Mouse (Mus musculus): ENCODE measurements around the gene Fam102b. TPM values are rescaled to one million over a fixed set of nuclear protein-coding genes. Genes with fewer than 3 reads are reported as not detected.

The Fam102b gene
- total RNA-seq, 2 experiments from 2014 or later = 14.8 to 18.0 TPM

DNA sequence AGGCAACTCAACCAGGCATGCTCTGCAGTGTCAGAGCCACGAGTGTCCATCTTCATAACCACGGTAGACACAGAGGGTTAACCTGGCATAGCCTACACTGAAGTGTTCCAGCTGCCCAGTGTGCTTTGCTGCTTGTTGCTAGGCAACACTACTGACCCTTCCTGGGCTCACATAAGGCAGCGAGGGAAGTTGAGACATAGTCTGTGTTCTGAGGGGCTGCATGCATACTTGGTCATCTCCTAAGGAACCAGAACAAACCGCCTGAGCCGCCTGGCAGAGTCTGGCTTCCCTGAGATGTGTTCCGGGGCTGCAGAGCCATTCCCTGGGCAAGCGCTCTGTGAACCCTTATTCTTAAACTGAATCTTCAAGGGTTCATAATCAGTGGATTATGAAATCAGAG lies 66.2 kb downstream of the Fam102b start:
- DNase-seq = no peak

DNA sequence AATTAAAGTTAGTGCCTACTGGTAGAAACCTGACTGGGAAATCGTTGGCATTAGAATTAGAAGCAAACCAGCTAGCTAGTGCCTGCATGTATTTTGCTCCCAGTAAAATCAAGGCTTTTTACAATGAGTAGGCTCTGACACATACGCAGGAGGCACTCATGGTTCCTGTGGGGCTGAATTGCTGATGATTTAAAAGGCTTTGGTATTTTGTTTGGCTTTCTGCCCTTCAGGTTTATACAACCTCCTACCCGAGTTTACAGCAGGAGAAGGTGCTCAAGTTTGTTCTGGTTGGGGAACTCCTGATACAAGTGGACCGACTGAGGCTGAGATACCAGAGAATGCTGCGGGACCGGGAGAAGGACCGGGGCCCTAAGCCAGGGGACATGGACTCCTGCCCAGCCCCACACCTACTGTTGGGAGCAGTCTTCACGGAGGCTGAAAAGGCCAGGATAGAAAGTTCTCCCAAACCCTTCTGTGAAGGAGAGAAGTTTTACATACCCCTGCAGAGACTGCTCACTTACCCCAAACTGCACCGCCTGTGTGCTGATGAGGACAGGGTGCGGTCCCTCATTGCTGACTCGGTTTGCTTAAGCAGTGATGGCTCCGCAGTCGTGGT lies 67.6 kb downstream of the Fam102b start:
- no peak for DNase-seq

DNA sequence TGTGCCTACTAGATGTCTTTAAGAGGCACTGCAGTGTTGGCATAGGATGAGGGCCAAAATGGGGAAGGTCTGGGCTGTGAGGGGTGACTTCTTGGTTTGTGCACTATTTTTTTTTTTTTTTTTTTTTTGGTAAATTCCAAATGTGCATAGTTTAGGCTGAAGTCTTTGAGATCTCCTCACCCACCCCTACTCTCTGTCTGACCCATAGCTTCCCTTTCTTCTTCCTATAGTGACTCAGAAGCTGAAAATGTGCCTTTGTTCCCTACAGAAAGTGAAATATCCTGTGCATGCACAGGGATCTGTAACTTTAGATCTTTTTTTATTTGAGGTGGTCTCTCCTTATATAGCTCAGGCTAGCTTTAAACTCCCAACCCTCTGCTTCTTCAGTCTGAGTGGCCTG lies 69.4 kb downstream of the Fam102b start:
- DNase-seq = no peak

DNA sequence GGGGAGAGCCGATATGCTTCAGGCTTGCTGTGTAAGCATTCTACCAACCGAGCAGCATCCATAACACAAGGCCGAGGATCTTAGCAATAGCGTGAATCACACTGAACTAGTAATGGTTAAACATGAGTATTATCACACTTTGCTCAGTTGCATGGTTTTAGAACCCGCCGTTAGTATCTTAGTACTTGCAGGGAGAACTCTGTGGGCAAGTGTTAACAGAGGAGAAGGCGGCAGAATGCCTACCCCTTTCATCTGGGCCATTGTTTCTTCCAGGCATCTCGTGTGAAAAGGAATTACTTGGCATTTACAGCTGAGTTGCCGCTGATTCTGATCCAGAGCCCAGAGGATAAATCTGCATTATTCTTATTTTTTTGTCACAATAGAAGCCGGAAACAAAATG lies 86.4 kb downstream of the Fam102b start:
- DNase-seq = no peak

DNA sequence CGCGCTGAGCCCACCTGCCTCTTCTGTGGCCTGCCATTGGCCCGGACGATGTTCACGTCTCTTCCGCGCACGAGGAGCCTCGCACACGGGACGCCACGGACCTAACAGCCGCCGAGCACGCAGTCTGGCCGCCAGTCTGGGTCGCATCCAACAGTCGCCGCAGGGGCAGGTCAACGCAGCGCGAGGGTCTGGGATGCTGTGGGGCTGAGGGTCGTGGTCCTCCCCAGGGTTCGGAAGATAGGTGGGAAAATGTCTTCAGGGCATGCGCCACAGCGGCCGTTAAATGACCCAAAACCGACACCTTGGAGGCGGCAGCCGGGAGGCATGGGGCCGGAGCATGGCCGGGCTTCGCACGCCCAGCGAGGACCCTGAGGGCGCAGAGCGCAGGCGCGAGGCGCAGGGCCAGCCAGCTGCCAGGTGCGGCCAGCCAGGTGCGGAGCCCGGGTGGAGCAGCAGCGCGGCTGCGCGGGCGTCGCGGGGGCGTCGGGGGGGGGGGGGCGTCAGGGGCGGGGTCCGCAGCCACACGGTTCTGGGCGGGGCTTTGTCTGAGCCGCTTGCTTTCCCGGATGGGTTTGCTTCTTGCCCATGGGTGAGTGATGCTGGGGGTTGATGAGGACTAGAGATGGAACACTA lies 87.3 kb downstream of the Fam102b start, which contains the start of gene Gm9857:
Gene Gm9857 (minus strand): TSS at position 445 of the 633 bp plus-strand sequence.
- DNase-seq = no peak

DNA sequence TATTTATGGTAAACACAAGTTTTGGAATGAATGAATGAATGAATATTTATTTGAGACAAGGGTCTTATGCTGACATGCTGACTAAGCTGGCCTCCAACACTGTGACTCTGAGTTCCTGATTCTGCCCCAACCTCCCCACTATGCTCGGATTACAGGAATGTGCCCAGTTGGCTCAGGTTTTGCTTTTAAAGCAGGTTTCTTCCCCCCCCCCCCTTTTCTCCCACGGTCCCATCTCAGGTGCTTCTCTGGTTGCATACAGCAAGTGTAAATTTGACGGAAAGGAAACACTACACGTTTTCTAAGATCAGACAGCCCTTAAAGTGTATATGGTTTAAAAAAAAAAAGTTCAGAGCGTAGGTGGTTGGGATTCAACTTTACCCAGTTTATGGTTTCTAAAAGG lies 87.8 kb downstream of the Fam102b start, which contains the start of gene Henmt1:
Gene Henmt1 (plus strand): TSS at position 301 of the 400 bp plus-strand sequence.
- no peak for DNase-seq

DNA sequence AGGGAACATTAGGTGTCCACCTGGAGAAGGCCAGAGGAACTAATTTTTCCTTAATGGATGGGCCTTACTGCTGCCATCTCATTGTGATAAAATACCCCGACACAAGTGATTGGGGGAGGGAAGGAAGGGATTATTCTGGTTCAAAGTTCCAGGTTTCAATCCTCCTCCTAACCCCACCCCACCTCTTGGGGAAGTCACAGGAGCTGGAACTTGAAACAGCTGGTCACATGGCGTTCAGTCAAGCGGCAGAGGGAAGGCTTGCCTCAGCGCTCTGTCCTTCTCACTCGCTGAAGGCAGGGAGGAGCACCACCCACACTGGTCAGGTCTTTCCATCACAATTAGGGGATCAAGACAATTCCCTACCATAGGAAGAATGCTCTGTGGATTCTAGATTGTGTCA lies 88.7 kb downstream of the Fam102b start:
- DNase-seq = no peak

DNA sequence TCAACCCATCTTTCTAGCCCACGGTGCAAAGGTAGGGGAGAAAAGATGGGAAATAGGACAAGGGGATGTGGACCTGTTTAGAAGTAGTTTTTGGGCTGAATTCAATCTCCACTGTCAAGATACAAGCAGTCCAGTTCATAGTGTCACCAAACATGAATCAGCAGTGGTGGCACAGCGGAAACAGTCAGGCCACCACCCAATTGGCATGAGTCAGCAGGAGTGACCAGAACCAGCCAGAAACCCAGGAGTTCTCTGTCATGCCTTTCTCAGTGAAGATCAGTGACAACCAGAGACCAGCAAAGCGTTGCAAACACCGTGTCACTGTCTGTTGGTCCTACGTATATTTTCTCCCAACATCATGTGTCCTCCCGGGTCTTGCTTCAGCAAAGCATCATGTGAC lies 93.8 kb downstream of the Fam102b start:
- DNase-seq = no peak

DNA sequence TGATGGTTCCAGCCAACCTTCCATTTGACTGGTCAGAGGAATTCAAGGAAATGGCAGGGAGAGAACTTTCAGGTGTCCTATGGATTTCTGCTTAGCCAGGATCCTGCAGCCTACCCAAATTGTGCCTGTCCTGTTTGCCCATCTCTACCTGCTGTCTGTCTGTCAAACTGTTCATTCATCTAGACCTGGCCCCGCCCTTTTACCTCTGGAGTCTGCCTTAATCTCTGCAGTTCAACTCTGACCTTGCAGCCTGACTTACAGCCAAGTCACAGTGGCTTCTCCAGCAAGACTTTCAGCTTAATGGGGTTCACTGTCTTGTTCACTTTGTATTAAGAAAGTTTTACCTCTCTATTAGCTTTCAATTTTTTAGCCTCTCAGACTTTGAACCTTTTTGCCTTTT lies 101.1 kb downstream of the Fam102b start:
- no peak for DNase-seq

DNA sequence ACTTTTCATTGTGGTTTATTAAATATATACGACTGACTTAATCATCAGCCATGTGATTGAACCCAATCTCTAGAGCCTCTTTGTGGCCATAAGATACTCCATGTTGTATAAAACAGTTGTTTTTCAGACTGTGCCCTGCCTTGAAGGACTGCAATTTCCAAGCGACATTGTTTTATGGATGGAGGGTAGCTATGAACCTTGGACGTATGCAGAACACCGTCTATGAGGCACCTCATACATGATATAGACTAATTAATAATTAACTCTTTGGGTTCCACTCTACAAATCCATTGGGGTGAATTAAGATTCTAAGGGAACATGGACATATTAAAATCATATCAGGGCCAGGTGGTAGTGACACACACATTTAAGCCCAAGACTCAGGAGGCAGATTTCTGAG lies 101.7 kb downstream of the Fam102b start:
- DNase-seq = no peak

DNA sequence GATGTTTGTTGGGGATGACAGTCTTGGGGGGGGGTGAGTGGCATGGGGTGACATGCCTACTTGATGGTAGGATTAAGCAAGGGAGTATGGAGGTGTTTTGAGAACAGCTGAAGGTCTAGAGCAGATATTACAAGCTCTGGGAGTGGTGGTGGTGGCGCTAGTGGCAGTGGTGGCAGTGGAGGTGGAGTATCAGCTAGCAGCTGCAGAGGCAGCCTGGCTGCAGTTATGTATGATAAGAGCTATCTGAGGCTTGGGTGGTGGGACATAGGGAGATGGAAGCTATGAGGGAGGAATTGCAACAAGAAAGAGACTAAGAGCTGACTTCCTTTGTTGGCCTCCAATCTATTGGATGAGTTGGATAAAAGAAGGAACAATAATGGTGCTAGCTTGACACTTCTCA lies 105.6 kb downstream of the Fam102b start:
- no peak for DNase-seq

Small RNA genes lying within 50 kb of the gene (microRNA-seq; reads per million reads assigned to microRNA genes)
- not detected for gene Gm44384

Other genes with a start within 250 kb of the Fam102b start
- gene Stxbp3, start 187.1 kb downstream of the Fam102b start, total RNA-seq (2021) = 10 to 100 TPM; 40.2 to 46.6 TPM
- gene Fndc7, start 137.6 kb downstream of the Fam102b start, total RNA-seq (2021) = 1 to 10 TPM in 1 of 2 experiments, under 1 TPM in 1; 0.39 to 1.4 TPM
- gene Prpf38b, start 115.9 kb downstream of the Fam102b start, total RNA-seq (2021) = 10 to 100 TPM; 52.8 to 65.7 TPM
- gene Henmt1, start 87.7 kb downstream of the Fam102b start, total RNA-seq (2021) = not detected
- not detected for gene Gm9857, start 87.2 kb downstream of the Fam102b start, total RNA-seq (2021)
- not detected for gene Slc25a54, start 52.9 kb upstream of the Fam102b start, total RNA-seq (2021)
- gene Slc25a24, start 95.5 kb upstream of the Fam102b start, total RNA-seq (2021) = 10 to 100 TPM; 26.8 to 31.8 TPM